Mouse (Mus musculus) stomach, postnatal 0 days (tissue): ENCODE data around the gene Olfr773. TPM values are rescaled to one million over a fixed set of nuclear protein-coding genes. Genes with fewer than 3 reads are reported as not detected.
"Not testable (repeated sequence)": the region's sequence is repeated elsewhere in the genome, so short reads cannot be mapped to it uniquely, and the experiment has no call there.

Experiments used
- ATAC-seq: fragments of 200-750 bp; cut with Nextera tagmentation; 2 replicates; pipeline ENCODE4 v1.8.0; 2017; ENCODE audit not compliant: low FRiP score, low TSS enrichment
- DNase-seq: peaks from one replicate; pipeline ENCODE4 v3.0.0-alpha.2; 2016; ENCODE audit warnings: low spot score
- H3K27ac ChIP-seq: fragments of 300-500 bp; sonication (generic); replicated peaks from 2 replicates; pipeline ENCODE4 v1.5.1; 2014; ENCODE audit warnings: mild to moderate bottlenecking, control low read depth
- H3K27me3 ChIP-seq: fragments of 300-500 bp; sonication (generic); 2 replicates; pipeline ENCODE4 v1.6.1; 2014; ENCODE audit warnings: low read length; ENCODE audit not compliant: control insufficient read depth, insufficient read depth
- H3K36me3 ChIP-seq: fragments of 300-500 bp; sonication (generic); 2 replicates; pipeline ENCODE4 v1.6.1; 2014; ENCODE audit warnings: low read length, mixed read lengths; ENCODE audit not compliant: control insufficient read depth, insufficient read depth
- H3K4me1 ChIP-seq: fragments of 300-500 bp; sonication (generic); replicated peaks from 2 replicates; pipeline ENCODE4 v1.6.1; 2014; ENCODE audit warnings: antibody characterized with exemption; ENCODE audit not compliant: control insufficient read depth, insufficient read depth
- H3K4me2 ChIP-seq: fragments of 300-500 bp; sonication (generic); replicated peaks from 2 replicates; pipeline ENCODE4 v1.6.1; 2014; ENCODE audit warnings: low read depth, mild to moderate bottlenecking, control low read depth, moderate library complexity
- H3K4me3 ChIP-seq: fragments of 300-500 bp; sonication (generic); 2 replicates; pipeline ENCODE4 v1.5.1; 2014; ENCODE audit warnings: low read depth, low read length, control low read depth
- H3K9ac ChIP-seq: fragments of 300-500 bp; sonication (generic); 2 replicates; pipeline ENCODE4 v1.6.1; 2014; ENCODE audit warnings: mild to moderate bottlenecking, low read length, control low read depth, mixed read lengths
- H3K9me3 ChIP-seq: fragments of 300-500 bp; sonication (generic); 2 replicates; pipeline ENCODE4 v1.6.1; 2016; ENCODE audit warnings: low read length; ENCODE audit not compliant: control insufficient read depth
- CTCF ChIP-seq: IDR thresholded peaks from 2 replicates; pipeline ENCODE4 v1.5.1; 2016; ENCODE audit warnings: antibody characterized with exemption, low read depth, mild to moderate bottlenecking, moderate library complexity
- EP300 ChIP-seq: optimal IDR thresholded peaks from 2 replicates; pipeline ENCODE3; 2016; ENCODE audit warnings: antibody characterized with exemption
- WGBS: fragments of 180-500 bp; shearing (Covaris S2); extraction: QIAGEN DNeasy Blood & Tissue Kit; methylation state at CpG from one replicate; pipeline ENCODE4 v1.1.7; 2014; 5-methylcytosine and 5-hydroxymethylcytosine counted together
- polyA plus RNA-seq: library from polyadenylated mRNA; unstranded; fragments of >200 nt; fragmentation: Nextera tagmentation; extraction: Ambion mirVana; gene quantifications from 2 replicates; pipeline ENCODE4 v1.2.1, GENCODE M21; 2015

Gene Olfr773
- not detected in 2 replicates for polyA plus RNA-seq

DNA sequence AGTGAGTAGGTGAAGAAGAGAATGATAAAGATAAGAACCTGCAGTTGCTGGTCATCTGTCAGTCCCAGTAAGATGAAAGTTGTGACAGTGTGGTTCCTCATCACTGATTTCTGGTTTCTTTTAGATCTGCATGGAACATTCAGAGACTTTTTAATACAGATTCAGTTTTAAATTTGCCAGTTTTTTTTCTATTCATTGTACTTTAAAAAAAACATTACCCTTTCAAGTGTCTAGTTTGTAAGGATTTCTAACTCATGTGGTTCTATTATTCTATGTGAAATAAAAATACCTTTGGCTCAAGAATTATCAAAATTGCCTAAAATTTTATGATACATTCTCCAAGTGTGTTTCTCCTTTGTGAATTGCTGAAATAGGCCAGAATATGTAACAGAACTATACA lies at the start of gene Olfr773:
Gene Olfr773 (minus strand): TSS at position 101 of the 400 bp plus-strand sequence.
- not testable (repeated sequence) for H3K4me1 ChIP-seq, H3K9ac ChIP-seq, ATAC-seq, H3K36me3 ChIP-seq, H3K27me3 ChIP-seq, H3K9me3 ChIP-seq, H3K4me2 ChIP-seq, H3K4me3 ChIP-seq, H3K27ac ChIP-seq, DNase-seq

DNA sequence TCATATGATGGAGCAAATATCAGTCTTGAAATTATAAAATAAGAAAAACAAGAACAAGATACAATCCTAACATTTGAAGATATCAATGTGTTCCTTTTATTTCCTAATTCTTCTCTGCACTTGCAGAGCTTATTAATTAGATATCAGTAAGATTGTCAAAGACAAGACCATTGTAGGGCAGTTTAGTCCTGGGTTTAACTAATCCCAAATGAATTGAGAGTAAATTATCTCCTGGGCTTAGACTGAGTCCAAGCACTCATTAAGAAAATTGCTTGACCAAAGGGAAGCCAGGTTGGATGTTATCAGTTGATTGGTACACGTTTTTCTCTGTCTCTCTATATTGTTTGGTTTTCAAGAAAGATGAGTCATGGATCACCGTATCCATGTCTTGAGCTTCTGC lies 48.7 kb upstream of the Olfr773 start, which contains the start of gene Olfr774:
Gene Olfr774 (plus strand): TSS at position 301 of the 400 bp plus-strand sequence.
- no peak for ATAC-seq
- Histone ChIP-seq H3K9ac (no peak within 1 kb of the TSS), H3K4me1 (no peaks in the 10 kb centered on the region), H3K27me3 (no peaks in the 10 kb centered on the region), H3K4me3 (no peak within 1 kb of the TSS), H3K27ac (no peak within 1 kb of the TSS), H3K4me2 (no peak within 1 kb of the TSS), H3K36me3 (no peaks in the 10 kb centered on the region), H3K9me3 (no peaks in the 10 kb centered on the region)
- DNase-seq: no peak
- WGBS: 65% methylated on average over 2 of the region's 2 CpGs
- TF ChIP-seq CTCF (no peak), EP300 (no peak)

DNA sequence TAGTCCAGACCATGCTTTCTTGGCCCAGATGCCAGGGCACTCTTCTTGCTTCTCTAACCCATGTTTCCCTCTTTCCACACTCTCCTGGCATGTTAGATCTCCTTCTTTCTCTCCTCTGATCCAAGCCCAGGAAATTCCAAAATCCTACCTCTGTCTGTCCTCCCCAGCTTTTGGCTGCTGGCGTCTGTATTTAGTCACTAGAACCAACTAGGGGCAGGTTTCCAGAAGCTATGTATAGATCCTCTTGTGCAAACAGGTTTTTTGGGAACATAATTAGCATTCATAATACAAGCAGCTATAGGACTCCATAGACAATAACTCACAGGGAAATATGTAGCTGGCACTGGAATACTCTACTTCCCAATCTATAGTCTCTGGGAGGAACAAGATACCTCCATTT lies 43.5 kb upstream of the Olfr773 start:
- H3K27me3 ChIP-seq: no peaks in the 10 kb centered on the region
- H3K27ac ChIP-seq: no peak overlapping the region
- 65% methylated on average over 1 of the region's 1 CpGs for WGBS
- ATAC-seq: no peak
- no peaks in the 10 kb centered on the region for H3K36me3 ChIP-seq
- DNase-seq: no peak
- no peak overlapping the region for H3K9ac ChIP-seq
- H3K4me2 ChIP-seq: no peak overlapping the region
- TF ChIP-seq CTCF (no peak), EP300 (no peak)
- H3K4me3 ChIP-seq: no peak overlapping the region
- no peaks in the 10 kb centered on the region for H3K9me3 ChIP-seq
- no peaks in the 10 kb centered on the region for H3K4me1 ChIP-seq

DNA sequence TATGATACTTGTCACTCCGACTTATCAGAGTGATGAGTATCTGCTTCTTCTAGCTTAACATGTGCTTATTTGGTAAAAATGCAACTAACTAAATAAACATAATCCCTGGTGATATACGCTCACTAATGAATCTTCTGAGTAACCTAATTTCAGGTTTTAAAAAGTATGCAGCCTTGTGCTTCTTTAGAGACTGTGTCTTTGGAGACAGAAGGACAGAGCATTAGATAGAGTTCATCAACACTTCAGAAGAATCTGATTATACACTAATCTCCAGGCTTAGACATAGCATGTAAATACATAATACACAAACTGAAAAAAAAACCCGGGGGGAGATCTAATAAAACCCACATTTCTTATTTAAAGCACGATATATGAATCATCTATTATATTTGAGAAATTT lies 9.4 kb downstream of the Olfr773 start, which contains the start of gene Olfr772:
Gene Olfr772 (minus strand): TSS at position 101 of the 400 bp plus-strand sequence.
- H3K9me3 ChIP-seq, H3K4me1 ChIP-seq, H3K36me3 ChIP-seq, DNase-seq, H3K9ac ChIP-seq, H3K4me3 ChIP-seq, ATAC-seq, H3K27me3 ChIP-seq, H3K4me2 ChIP-seq, H3K27ac ChIP-seq: not testable (repeated sequence)
- WGBS: 82% methylated on average over 3 of the region's 4 CpGs

DNA sequence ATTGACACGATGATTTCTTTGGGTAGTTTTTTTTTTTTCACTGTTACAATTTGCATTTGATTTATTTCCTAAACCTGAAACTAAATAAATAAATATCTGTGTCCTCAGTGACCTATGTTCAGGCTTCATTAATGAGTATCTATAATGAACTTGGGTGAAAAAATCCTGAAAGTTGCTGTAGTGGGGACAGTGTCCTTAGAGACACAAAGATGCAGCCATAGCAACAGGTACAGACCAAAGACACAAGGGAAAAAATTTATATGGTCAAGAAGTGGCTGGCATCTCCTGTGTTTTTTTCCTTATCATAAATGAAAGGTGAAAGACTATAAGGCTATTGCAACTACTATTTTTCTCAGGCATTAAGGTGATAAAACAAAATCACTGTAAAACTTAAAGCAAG lies 22.6 kb downstream of the Olfr773 start, which contains the start of gene Olfr771:
Gene Olfr771 (minus strand): TSS at position 101 of the 400 bp plus-strand sequence.
- Histone ChIP-seq H3K27me3 (no peaks in the 10 kb centered on the region), H3K27ac (no peak within 1 kb of the TSS), H3K9me3 (no peaks in the 10 kb centered on the region), H3K4me1 (no peaks in the 10 kb centered on the region), H3K9ac (no peak within 1 kb of the TSS), H3K36me3 (no peaks in the 10 kb centered on the region), H3K4me3 (no peak within 1 kb of the TSS), H3K4me2 (no peak within 1 kb of the TSS)
- DNase-seq (no peak), ATAC-seq (no peak)
- TF ChIP-seq CTCF: no peak
- TF ChIP-seq EP300: no peak
- 80% methylated on average over 1 of the region's 1 CpGs for WGBS

DNA sequence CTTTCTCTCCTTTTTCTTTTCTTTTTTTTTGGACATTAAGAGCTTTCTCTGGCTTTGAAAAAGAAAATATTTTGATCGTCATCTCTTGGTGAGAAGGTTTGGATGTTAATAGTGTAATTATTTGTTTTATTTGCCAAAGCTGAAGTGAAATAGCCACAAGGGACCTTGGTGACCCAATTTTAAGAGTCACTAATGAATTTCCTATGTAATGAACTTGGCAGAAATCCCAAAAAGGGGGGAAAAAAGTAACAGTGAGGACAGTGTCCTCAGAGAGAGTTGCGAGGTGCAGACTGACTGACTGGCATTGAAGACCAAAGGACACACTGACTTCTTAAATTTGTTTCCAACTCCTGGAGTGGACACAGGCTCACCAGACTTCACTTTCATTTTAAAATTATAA lies 48.3 kb downstream of the Olfr773 start, which contains the start of gene Olfr770:
Gene Olfr770 (minus strand): TSS at position 101 of the 400 bp plus-strand sequence.
- Histone ChIP-seq H3K4me3 (no peak within 1 kb of the TSS), H3K9ac (no peak within 1 kb of the TSS), H3K4me1 (no peaks in the 10 kb centered on the region), H3K4me2 (no peak within 1 kb of the TSS), H3K36me3 (no peaks in the 10 kb centered on the region), H3K27ac (no peak within 1 kb of the TSS), H3K27me3 (no peaks in the 10 kb centered on the region), H3K9me3 (no peaks in the 10 kb centered on the region)
- 85% methylated on average over 2 of the region's 2 CpGs for WGBS
- TF ChIP-seq CTCF (no peak), EP300 (no peak)
- DNase-seq (no peak), ATAC-seq (no peak)

Other genes starting within 250 kb of the Olfr773 start
- gene Mettl7b, start 226.4 kb downstream of the Olfr773 start, polyA plus RNA-seq: 67.6 and 68.0 TPM in 2 replicates
- not detected in 2 replicates for gene Olfr9, start 198.0 kb downstream of the Olfr773 start, polyA plus RNA-seq
- not detected in 2 replicates for gene Olfr763, start 176.6 kb downstream of the Olfr773 start, polyA plus RNA-seq
- gene Olfr764-ps1, start 147.5 kb downstream of the Olfr773 start, polyA plus RNA-seq: not detected in 2 replicates
- gene Olfr765, start 137.4 kb downstream of the Olfr773 start, polyA plus RNA-seq: not detected in 2 replicates
- gene Olfr766-ps1, start 118.4 kb downstream of the Olfr773 start, polyA plus RNA-seq: not detected in 2 replicates
- not detected in 2 replicates for gene Olfr767, start 104.5 kb downstream of the Olfr773 start, polyA plus RNA-seq
- gene Olfr768, start 88.0 kb downstream of the Olfr773 start, polyA plus RNA-seq: not detected in 2 replicates
- gene Olfr769, start 69.6 kb downstream of the Olfr773 start, polyA plus RNA-seq: not detected in 2 replicates
- not detected in 2 replicates for gene Olfr770, start 48.4 kb downstream of the Olfr773 start, polyA plus RNA-seq
- gene Olfr771, start 22.7 kb downstream of the Olfr773 start, polyA plus RNA-seq: not detected in 2 replicates
- not detected in 2 replicates for gene Olfr772, start 9.5 kb downstream of the Olfr773 start, polyA plus RNA-seq
- not detected in 2 replicates for gene Olfr774, start 48.8 kb upstream of the Olfr773 start, polyA plus RNA-seq
- not detected in 2 replicates for gene Olfr775, start 61.0 kb upstream of the Olfr773 start, polyA plus RNA-seq
- not detected in 2 replicates for gene Olfr776, start 71.7 kb upstream of the Olfr773 start, polyA plus RNA-seq
- gene Olfr777, start 84.1 kb upstream of the Olfr773 start, polyA plus RNA-seq: not detected in 2 replicates
- gene Olfr780, start 130.7 kb upstream of the Olfr773 start, polyA plus RNA-seq: not detected in 2 replicates
- gene Olfr781, start 141.4 kb upstream of the Olfr773 start, polyA plus RNA-seq: not detected in 2 replicates
- gene Olfr782, start 161.4 kb upstream of the Olfr773 start, polyA plus RNA-seq: not detected in 2 replicates
- 0.04 TPM in 1 of 2 replicates, not detected in the other for gene Olfr784, start 196.7 kb upstream of the Olfr773 start, polyA plus RNA-seq
- not detected in 2 replicates for gene Olfr785, start 218.0 kb upstream of the Olfr773 start, polyA plus RNA-seq
- 0.06 TPM in 1 of 2 replicates, not detected in the other for gene Olfr786, start 239.9 kb upstream of the Olfr773 start, polyA plus RNA-seq